Mouse (Mus musculus): ENCODE measurements around the gene Nkd1. TPM values are rescaled to one million over a fixed set of nuclear protein-coding genes. Genes with fewer than 3 reads are reported as not detected.
A peak's percentile ranks its signal among the peaks of the same experiment; 100 is the strongest.

Gene Nkd1
- polyA plus RNA-seq, 1 experiment from 2014 or later, result 57.6 TPM

GRCm38 (mm10) chr8:88518047-88518446 lies 3.1 kb upstream of the Nkd1 start:
- H3K9ac ChIP-seq, result no peak overlapping the region
- 63% methylated on average over 9 of the region's 9 CpGs for WGBS
- H3K9me3 ChIP-seq (ENCODE audit: control insufficient read depth, low read length), result no peaks in the 10 kb centered on the region
- H3K4me3 ChIP-seq (replicated peaks; ENCODE audit: low read length), result no peak overlapping the region
- H3K4me2 ChIP-seq (replicated peaks), result no peak overlapping the region
- DNase-seq (ENCODE audit: low spot score), result no peak
- no peaks in the 10 kb centered on the region for H3K36me3 ChIP-seq (replicated peaks; ENCODE audit: control insufficient read depth, insufficient read depth)
- no peak overlapping the region for H3K27ac ChIP-seq
- H3K4me1 ChIP-seq (replicated peaks; ENCODE audit: control insufficient read depth, insufficient read depth, low read length), result peaks cover 11% of the 10 kb centered on the region
- ATAC-seq (ENCODE audit: low FRiP score), result no peak
- peaks cover 5% of the 10 kb centered on the region; the same call in 1 of the 2 replicates for H3K27me3 ChIP-seq (ENCODE audit: control insufficient read depth, insufficient read depth, low read length)

GRCm38 (mm10) chr8:88520381-88520780 lies 773 bp upstream of the Nkd1 start:
- H3K27ac ChIP-seq, result no peak overlapping the region
- H3K27me3 ChIP-seq (ENCODE audit: control insufficient read depth, insufficient read depth, low read length), result peaks cover 5% of the 10 kb centered on the region; the same call in 1 of the 2 replicates
- peak; percentile 39 for DNase-seq (ENCODE audit: low spot score)
- H3K4me2 ChIP-seq (replicated peaks), result peak overlapping the region; percentile 99
- H3K4me1 ChIP-seq (replicated peaks; ENCODE audit: control insufficient read depth, insufficient read depth, low read length), result peaks cover 29% of the 10 kb centered on the region
- ATAC-seq (ENCODE audit: low FRiP score), result no peak
- H3K4me3 ChIP-seq (replicated peaks; ENCODE audit: low read length), result peak overlapping the region; percentile 89
- H3K36me3 ChIP-seq (replicated peaks; ENCODE audit: control insufficient read depth, insufficient read depth), result no peaks in the 10 kb centered on the region
- no peaks in the 10 kb centered on the region for H3K9me3 ChIP-seq (ENCODE audit: control insufficient read depth, low read length)
- no peak overlapping the region for H3K9ac ChIP-seq
- 13% methylated on average over 13 of the region's 13 CpGs for whole genome bisulfite sequencing

- Histone ChIP-seq H3K4me1 (replicated peaks; ENCODE audit: control insufficient read depth, insufficient read depth, low read length) (peaks cover 29% of the 10 kb centered on the region), H3K27me3 (ENCODE audit: control insufficient read depth, insufficient read depth, low read length) (peaks cover 5% of the 10 kb centered on the region; the same call in 1 of the 2 replicates), H3K9me3 (ENCODE audit: control insufficient read depth, low read length) (no peaks in the 10 kb centered on the region), H3K27ac (peak overlapping the region; percentile 70), H3K4me2 (replicated peaks) (peak overlapping the region; percentile 99), H3K9ac (peak overlapping the region; percentile 85), H3K36me3 (replicated peaks; ENCODE audit: control insufficient read depth, insufficient read depth) (no peaks in the 10 kb centered on the region), H3K4me3 (replicated peaks; ENCODE audit: low read length) (peak overlapping the region; percentile 89)
- under 1% methylated on average over 40 of the region's 65 CpGs for WGBS
- ATAC-seq (ENCODE audit: low FRiP score) (peak; percentile 43; the same call in 1 of the 2 replicates), DNase-seq (ENCODE audit: low spot score) (peak; percentile 29)
Observed at GRCm38 (mm10) chr8:88521541-88522414, 624 bp downstream of the Nkd1 start.

- no peak overlapping the region for H3K27ac ChIP-seq
- H3K27me3 ChIP-seq (ENCODE audit: control insufficient read depth, insufficient read depth, low read length), result peaks cover 5% of the 10 kb centered on the region; the same call in 1 of the 2 replicates
- WGBS, result 13% methylated on average over 5 of the region's 5 CpGs
- peaks cover 29% of the 10 kb centered on the region for H3K4me1 ChIP-seq (replicated peaks; ENCODE audit: control insufficient read depth, insufficient read depth, low read length)
- DNase-seq (ENCODE audit: low spot score) (no peak), ATAC-seq (ENCODE audit: low FRiP score) (no peak)
- no peaks in the 10 kb centered on the region for H3K9me3 ChIP-seq (ENCODE audit: control insufficient read depth, low read length)
- peak overlapping the region; percentile 89 for H3K4me3 ChIP-seq (replicated peaks; ENCODE audit: low read length)
- peak overlapping the region; percentile 99 for H3K4me2 ChIP-seq (replicated peaks)
- H3K36me3 ChIP-seq (replicated peaks; ENCODE audit: control insufficient read depth, insufficient read depth), result no peaks in the 10 kb centered on the region
- peak overlapping the region; percentile 85 for H3K9ac ChIP-seq
Observed at GRCm38 (mm10) chr8:88522433-88523030, 1.4 kb downstream of the Nkd1 start.

- Histone ChIP-seq H3K4me1 (replicated peaks; ENCODE audit: control insufficient read depth, insufficient read depth, low read length) (peaks cover 29% of the 10 kb centered on the region), H3K27me3 (ENCODE audit: control insufficient read depth, insufficient read depth, low read length) (peaks cover 5% of the 10 kb centered on the region; the same call in 1 of the 2 replicates), H3K36me3 (replicated peaks; ENCODE audit: control insufficient read depth, insufficient read depth) (no peaks in the 10 kb centered on the region), H3K4me2 (replicated peaks) (peak overlapping the region; percentile 99), H3K9me3 (ENCODE audit: control insufficient read depth, low read length) (no peaks in the 10 kb centered on the region), H3K27ac (no peak overlapping the region), H3K9ac (no peak overlapping the region), H3K4me3 (replicated peaks; ENCODE audit: low read length) (peak overlapping the region; percentile 89)
- DNase-seq (ENCODE audit: low spot score) (no peak), ATAC-seq (ENCODE audit: low FRiP score) (no peak)
- WGBS, result 13% methylated on average over 4 of the region's 4 CpGs
Observed at GRCm38 (mm10) chr8:88523621-88524020, 2.5 kb downstream of the Nkd1 start.

- peaks cover 5% of the 10 kb centered on the region; the same call in 1 of the 2 replicates for H3K27me3 ChIP-seq (ENCODE audit: control insufficient read depth, insufficient read depth, low read length)
- H3K4me3 ChIP-seq (replicated peaks; ENCODE audit: low read length), result peak overlapping the region; percentile 89; the same call in 1 of the 2 replicates
- no peaks in the 10 kb centered on the region for H3K9me3 ChIP-seq (ENCODE audit: control insufficient read depth, low read length)
- 15% methylated on average over 4 of the region's 4 CpGs for WGBS
- H3K27ac ChIP-seq, result no peak overlapping the region
- no peaks in the 10 kb centered on the region for H3K36me3 ChIP-seq (replicated peaks; ENCODE audit: control insufficient read depth, insufficient read depth)
- DNase-seq (ENCODE audit: low spot score) (no peak), ATAC-seq (ENCODE audit: low FRiP score) (no peak)
- H3K4me1 ChIP-seq (replicated peaks; ENCODE audit: control insufficient read depth, insufficient read depth, low read length), result peaks cover 29% of the 10 kb centered on the region
- H3K4me2 ChIP-seq (replicated peaks), result peak overlapping the region; percentile 99
- H3K9ac ChIP-seq, result no peak overlapping the region
Observed at GRCm38 (mm10) chr8:88524132-88524531, 3.0 kb downstream of the Nkd1 start.

GRCm38 (mm10) chr8:88524851-88525250 lies 3.7 kb downstream of the Nkd1 start:
- ATAC-seq (ENCODE audit: low FRiP score) (no peak), DNase-seq (ENCODE audit: low spot score) (no peak)
- Histone ChIP-seq H3K9me3 (ENCODE audit: control insufficient read depth, low read length) (no peaks in the 10 kb centered on the region), H3K4me3 (replicated peaks; ENCODE audit: low read length) (peak overlapping the region; percentile 89; the same call in 1 of the 2 replicates), H3K27me3 (ENCODE audit: control insufficient read depth, insufficient read depth, low read length) (peaks cover 4% of the 10 kb centered on the region; the same call in 1 of the 2 replicates), H3K4me1 (replicated peaks; ENCODE audit: control insufficient read depth, insufficient read depth, low read length) (peaks cover 29% of the 10 kb centered on the region), H3K9ac (no peak overlapping the region), H3K4me2 (replicated peaks) (peak overlapping the region; percentile 99; the same call in 1 of the 2 replicates), H3K27ac (no peak overlapping the region), H3K36me3 (replicated peaks; ENCODE audit: control insufficient read depth, insufficient read depth) (no peaks in the 10 kb centered on the region)
- 56% methylated on average over 7 of the region's 7 CpGs for WGBS

GRCm38 (mm10) chr8:88526296-88526695 lies 5.1 kb downstream of the Nkd1 start:
- Histone ChIP-seq H3K4me1 (replicated peaks; ENCODE audit: control insufficient read depth, insufficient read depth, low read length) (peaks cover 29% of the 10 kb centered on the region), H3K9me3 (ENCODE audit: control insufficient read depth, low read length) (no peaks in the 10 kb centered on the region), H3K4me3 (replicated peaks; ENCODE audit: low read length) (no peak overlapping the region), H3K9ac (no peak overlapping the region), H3K36me3 (replicated peaks; ENCODE audit: control insufficient read depth, insufficient read depth) (no peaks in the 10 kb centered on the region), H3K27ac (no peak overlapping the region), H3K4me2 (replicated peaks) (no peak overlapping the region), H3K27me3 (ENCODE audit: control insufficient read depth, insufficient read depth, low read length) (no peaks in the 10 kb centered on the region)
- 75% methylated on average over 5 of the region's 5 CpGs for WGBS
- ATAC-seq (ENCODE audit: low FRiP score), result no peak
- no peak for DNase-seq (ENCODE audit: low spot score)

- Histone ChIP-seq H3K9ac (no peak overlapping the region), H3K9me3 (ENCODE audit: control insufficient read depth, low read length) (no peaks in the 10 kb centered on the region), H3K4me1 (replicated peaks; ENCODE audit: control insufficient read depth, insufficient read depth, low read length) (peaks cover 17% of the 10 kb centered on the region), H3K4me3 (replicated peaks; ENCODE audit: low read length) (no peak overlapping the region), H3K27me3 (ENCODE audit: control insufficient read depth, insufficient read depth, low read length) (no peaks in the 10 kb centered on the region), H3K27ac (no peak overlapping the region), H3K36me3 (replicated peaks; ENCODE audit: control insufficient read depth, insufficient read depth) (no peaks in the 10 kb centered on the region), H3K4me2 (replicated peaks) (no peak overlapping the region)
- WGBS, result 84% methylated on average over 9 of the region's 9 CpGs
- ATAC-seq (ENCODE audit: low FRiP score) (no peak), DNase-seq (ENCODE audit: low spot score) (no peak)
Observed at GRCm38 (mm10) chr8:88528186-88528585, 7.0 kb downstream of the Nkd1 start.

Data from hindbrain, embryonic 14.5 days (tissue).